Mouse (Mus musculus) intestine, embryonic 15.5 days (tissue): ENCODE results near the gene Hormad2. TPM values are rescaled to one million over a fixed set of nuclear protein-coding genes. Genes with fewer than 3 reads are reported as not detected.

ENCODE experiments used
- ATAC-seq: fragments of 200-750 bp; cut with Nextera tagmentation; 2 replicates; pipeline ENCODE4 v1.8.0; 2017; ENCODE audit warnings: moderate TSS enrichment, moderate library complexity
- H3K27ac ChIP-seq: fragments of 300-500 bp; sonication (generic); 2 replicates; pipeline ENCODE4 v1.5.1; 2015; ENCODE audit warnings: mild to moderate bottlenecking, inconsistent platforms
- H3K27me3 ChIP-seq: fragments of 300-500 bp; sonication (generic); replicated peaks from 2 replicates; pipeline ENCODE4 v1.6.1; 2015; ENCODE audit warnings: inconsistent platforms
- H3K36me3 ChIP-seq: fragments of 300-500 bp; sonication (generic); 2 replicates; pipeline ENCODE4 v1.6.1; 2015; ENCODE audit warnings: inconsistent platforms
- H3K4me1 ChIP-seq: fragments of 300-500 bp; sonication (generic); replicated peaks from 2 replicates; pipeline ENCODE4 v1.6.1; 2015; ENCODE audit warnings: inconsistent platforms
- H3K4me2 ChIP-seq: fragments of 300-500 bp; sonication (generic); replicated peaks from 2 replicates; pipeline ENCODE4 v1.6.1; 2015; ENCODE audit warnings: mild to moderate bottlenecking, inconsistent platforms
- H3K4me3 ChIP-seq: fragments of 300-500 bp; sonication (generic); replicated peaks from 2 replicates; pipeline ENCODE4 v1.5.1; 2015; ENCODE audit warnings: inconsistent platforms
- H3K9ac ChIP-seq: fragments of 300-500 bp; sonication (generic); 2 replicates; pipeline ENCODE4 v1.6.1; 2015; ENCODE audit warnings: inconsistent platforms
- H3K9me3 ChIP-seq: fragments of 300-500 bp; sonication (generic); 2 replicates; pipeline ENCODE4 v1.6.1; 2016; ENCODE audit warnings: inconsistent platforms
- WGBS: fragments of 180-500 bp; shearing (Covaris S2); methylation state at CpG from one replicate; pipeline ENCODE4 v1.1.7; 2015; 5-methylcytosine and 5-hydroxymethylcytosine counted together
- polyA plus RNA-seq: library from polyadenylated mRNA; unstranded; fragments of >200 nt; fragmentation: Nextera tagmentation; extraction: Ambion mirVana; gene quantifications from 2 replicates; pipeline ENCODE4 v1.2.1, GENCODE M21; 2015

Gene Hormad2
- 0.30 and 0.35 TPM in 2 replicates for polyA plus RNA-seq

- no peaks in the 10 kb centered on the region for H3K36me3 ChIP-seq
- peak within 1 kb of the TSS; percentile 13 for H3K4me2 ChIP-seq
- no peak within 1 kb of the TSS for H3K4me3 ChIP-seq
- WGBS, result 47% methylated on average over 19 of the region's 19 CpGs
- no peaks in the 10 kb centered on the region for H3K9me3 ChIP-seq
- H3K4me1 ChIP-seq, result no peaks in the 10 kb centered on the region
- H3K27me3 ChIP-seq, result no peaks in the 10 kb centered on the region
- H3K9ac ChIP-seq, result no peak within 1 kb of the TSS
- ATAC-seq, result no peak
- no peak within 1 kb of the TSS for H3K27ac ChIP-seq
These were observed at the start of gene Hormad2 for GRCm38 (mm10) chr11:4440978-4441377. TSS of gene Hormad2 (minus strand) at chr11:4441105.

GRCm38 (mm10) chr11:4489207-4489606 lies 48.3 kb upstream of the Hormad2 start:
- no peaks in the 10 kb centered on the region for H3K4me1 ChIP-seq
- peaks cover 49% of the 10 kb centered on the region for H3K36me3 ChIP-seq
- H3K27me3 ChIP-seq, result no peaks in the 10 kb centered on the region
- H3K9me3 ChIP-seq, result no peaks in the 10 kb centered on the region
- H3K9ac ChIP-seq, result no peak overlapping the region
- no peak overlapping the region for H3K27ac ChIP-seq
- no peak overlapping the region for H3K4me3 ChIP-seq
- no peak overlapping the region for H3K4me2 ChIP-seq
- WGBS, result 88% methylated on average over 4 of the region's 4 CpGs
- no peak for ATAC-seq

- H3K4me1 ChIP-seq, result no peaks in the 10 kb centered on the region
- H3K27ac ChIP-seq, result no peak overlapping the region
- ATAC-seq, result no peak
- no peaks in the 10 kb centered on the region for H3K9me3 ChIP-seq
- no peaks in the 10 kb centered on the region for H3K27me3 ChIP-seq
- 99% methylated on average over 2 of the region's 2 CpGs for WGBS
- no peak overlapping the region for H3K4me2 ChIP-seq
- H3K36me3 ChIP-seq, result peaks cover 50% of the 10 kb centered on the region
- H3K4me3 ChIP-seq, result no peak overlapping the region
- H3K9ac ChIP-seq, result no peak overlapping the region
These were observed 47.9 kb upstream of the Hormad2 start for GRCm38 (mm10) chr11:4488798-4489197.

GRCm38 (mm10) chr11:4488367-4488766 lies 47.5 kb upstream of the Hormad2 start:
- no peaks in the 10 kb centered on the region for H3K4me1 ChIP-seq
- 96% methylated on average over 13 of the region's 13 CpGs for WGBS
- H3K4me2 ChIP-seq, result no peak overlapping the region
- no peaks in the 10 kb centered on the region for H3K9me3 ChIP-seq
- peaks cover 50% of the 10 kb centered on the region for H3K36me3 ChIP-seq
- no peak overlapping the region for H3K9ac ChIP-seq
- no peak for ATAC-seq
- no peak overlapping the region for H3K27ac ChIP-seq
- H3K4me3 ChIP-seq, result no peak overlapping the region
- no peaks in the 10 kb centered on the region for H3K27me3 ChIP-seq

- Histone ChIP-seq H3K4me1 (no peaks in the 10 kb centered on the region), H3K9ac (no peak overlapping the region), H3K36me3 (peaks cover 58% of the 10 kb centered on the region), H3K27ac (no peak overlapping the region), H3K27me3 (no peaks in the 10 kb centered on the region), H3K4me3 (no peak overlapping the region), H3K4me2 (no peak overlapping the region), H3K9me3 (no peaks in the 10 kb centered on the region)
- peak; percentile 75; the same call in 1 of the 2 replicates for ATAC-seq
- WGBS, result 84% methylated on average over 8 of the region's 8 CpGs
These were observed 46.6 kb upstream of the Hormad2 start for GRCm38 (mm10) chr11:4487401-4487965.

GRCm38 (mm10) chr11:4484541-4484940 lies 43.6 kb upstream of the Hormad2 start:
- Histone ChIP-seq H3K9ac (no peak overlapping the region), H3K4me1 (no peaks in the 10 kb centered on the region), H3K27me3 (no peaks in the 10 kb centered on the region), H3K27ac (no peak overlapping the region), H3K36me3 (peaks cover 59% of the 10 kb centered on the region), H3K9me3 (no peaks in the 10 kb centered on the region), H3K4me3 (no peak overlapping the region), H3K4me2 (no peak overlapping the region)
- WGBS, result 95% methylated on average over 5 of the region's 5 CpGs
- no peak for ATAC-seq

GRCm38 (mm10) chr11:4482641-4483040 lies 41.7 kb upstream of the Hormad2 start:
- no peak for ATAC-seq
- Histone ChIP-seq H3K36me3 (peaks cover 53% of the 10 kb centered on the region), H3K27ac (no peak overlapping the region), H3K4me3 (no peak overlapping the region), H3K9me3 (no peaks in the 10 kb centered on the region), H3K4me2 (no peak overlapping the region), H3K9ac (no peak overlapping the region), H3K27me3 (no peaks in the 10 kb centered on the region), H3K4me1 (no peaks in the 10 kb centered on the region)
- WGBS, result 90% methylated on average over 5 of the region's 5 CpGs

GRCm38 (mm10) chr11:4476184-4476697 lies 35.3 kb upstream of the Hormad2 start:
- Histone ChIP-seq H3K27ac (no peak overlapping the region), H3K27me3 (no peaks in the 10 kb centered on the region), H3K36me3 (peaks cover 8% of the 10 kb centered on the region), H3K4me1 (no peaks in the 10 kb centered on the region), H3K9ac (no peak overlapping the region), H3K4me2 (no peak overlapping the region), H3K9me3 (no peaks in the 10 kb centered on the region), H3K4me3 (no peak overlapping the region)
- ATAC-seq, result no peak
- WGBS, result 89% methylated on average over 4 of the region's 4 CpGs

- H3K4me2 ChIP-seq, result no peak overlapping the region
- no peak overlapping the region for H3K27ac ChIP-seq
- no peak for ATAC-seq
- no peak overlapping the region for H3K4me3 ChIP-seq
- no peak overlapping the region for H3K9ac ChIP-seq
- no peaks in the 10 kb centered on the region for H3K36me3 ChIP-seq
- no peaks in the 10 kb centered on the region for H3K4me1 ChIP-seq
- H3K27me3 ChIP-seq, result no peaks in the 10 kb centered on the region
- 79% methylated on average over 7 of the region's 7 CpGs for WGBS
- no peaks in the 10 kb centered on the region for H3K9me3 ChIP-seq
These were observed 31.7 kb upstream of the Hormad2 start for GRCm38 (mm10) chr11:4472464-4473179.

- WGBS, result 82% methylated on average over 5 of the region's 5 CpGs
- no peaks in the 10 kb centered on the region for H3K4me1 ChIP-seq
- H3K27me3 ChIP-seq, result no peaks in the 10 kb centered on the region
- H3K27ac ChIP-seq, result no peak overlapping the region
- ATAC-seq, result no peak
- no peaks in the 10 kb centered on the region for H3K9me3 ChIP-seq
- no peak overlapping the region for H3K9ac ChIP-seq
- no peaks in the 10 kb centered on the region for H3K36me3 ChIP-seq
- no peak overlapping the region for H3K4me3 ChIP-seq
- H3K4me2 ChIP-seq, result no peak overlapping the region
These were observed 30.8 kb upstream of the Hormad2 start for GRCm38 (mm10) chr11:4471734-4472133.

GRCm38 (mm10) chr11:4471251-4471650 lies 30.3 kb upstream of the Hormad2 start:
- ATAC-seq, result no peak
- H3K4me2 ChIP-seq, result no peak overlapping the region
- no peak overlapping the region for H3K9ac ChIP-seq
- H3K36me3 ChIP-seq, result no peaks in the 10 kb centered on the region
- no peak overlapping the region for H3K4me3 ChIP-seq
- no peaks in the 10 kb centered on the region for H3K27me3 ChIP-seq
- H3K4me1 ChIP-seq, result no peaks in the 10 kb centered on the region
- no peak overlapping the region for H3K27ac ChIP-seq
- H3K9me3 ChIP-seq, result no peaks in the 10 kb centered on the region

GRCm38 (mm10) chr11:4469091-4469490 lies 28.2 kb upstream of the Hormad2 start:
- no peak for ATAC-seq
- Histone ChIP-seq H3K9ac (no peak overlapping the region), H3K4me3 (no peak overlapping the region), H3K27ac (no peak overlapping the region), H3K36me3 (no peaks in the 10 kb centered on the region), H3K27me3 (no peaks in the 10 kb centered on the region), H3K4me1 (no peaks in the 10 kb centered on the region), H3K9me3 (no peaks in the 10 kb centered on the region), H3K4me2 (no peak overlapping the region)
- 69% methylated on average over 5 of the region's 5 CpGs for WGBS

- ATAC-seq, result no peak
- H3K36me3 ChIP-seq, result no peaks in the 10 kb centered on the region
- WGBS, result 86% methylated on average over 1 of the region's 1 CpGs
These were observed 26.5 kb upstream of the Hormad2 start for GRCm38 (mm10) chr11:4467436-4467835.

More at GRCm38 (mm10) chr11:4467436-4467835, 26.5 kb upstream of the Hormad2 start:
- no peaks in the 10 kb centered on the region for H3K27me3 ChIP-seq
- H3K9ac ChIP-seq, result no peak overlapping the region
- H3K4me2 ChIP-seq, result no peak overlapping the region
- no peak overlapping the region for H3K27ac ChIP-seq
- H3K4me1 ChIP-seq, result no peaks in the 10 kb centered on the region
- H3K4me3 ChIP-seq, result no peak overlapping the region
- H3K9me3 ChIP-seq, result no peaks in the 10 kb centered on the region
